Mouse (Mus musculus) forelimb bud, embryonic 11.5 days (tissue): ENCODE measurements around the gene Myom3.
"Not testable (repeated sequence)": the region's sequence is repeated elsewhere in the genome, so short reads cannot be mapped to it uniquely, and the experiment has no call there.

Experiments
- DNase-seq: peaks from one replicate; pipeline ENCODE4 v3.0.0-alpha.2; 2012; ENCODE audit warnings: low read depth, low spot score

Myom3 gene

GRCm38 (mm10) chr4:135759356-135759976 lies at the start of gene Myom3:
Myom3 (plus strand) TSS chr4:135759715.
- DNase-seq: no peak

- no peak for DNase-seq
These were observed 49.1 kb upstream of the Myom3 start for GRCm38 (mm10) chr4:135710392-135710791.

- DNase-seq: no peak
These were observed 44.7 kb upstream of the Myom3 start for GRCm38 (mm10) chr4:135714776-135715175.

- DNase-seq: not testable (repeated sequence)
These were observed 43.1 kb upstream of the Myom3 start for GRCm38 (mm10) chr4:135716438-135716837.

- no peak for DNase-seq
These were observed 36.8 kb upstream of the Myom3 start for GRCm38 (mm10) chr4:135722540-135723290.

GRCm38 (mm10) chr4:135726416-135726815 lies 33.1 kb upstream of the Myom3 start:
- no peak for DNase-seq

GRCm38 (mm10) chr4:135727817-135728216 lies 31.7 kb upstream of the Myom3 start, which contains the start of gene Il22ra1:
Il22ra1 (plus strand) TSS chr4:135728172.
- DNase-seq: no peak

- DNase-seq: no peak
These were observed 29.3 kb upstream of the Myom3 start for GRCm38 (mm10) chr4:135730204-135730603.

- no peak for DNase-seq
These were observed 28.6 kb upstream of the Myom3 start for GRCm38 (mm10) chr4:135730951-135731350.

GRCm38 (mm10) chr4:135733901-135734300 lies 25.6 kb upstream of the Myom3 start:
- no peak for DNase-seq

- DNase-seq: no peak
These were observed 22.6 kb upstream of the Myom3 start for GRCm38 (mm10) chr4:135736903-135737302.

- DNase-seq: no peak
These were observed 21.3 kb upstream of the Myom3 start for GRCm38 (mm10) chr4:135738237-135738636.

- no peak for DNase-seq
These were observed 20.4 kb upstream of the Myom3 start for GRCm38 (mm10) chr4:135739148-135739547.

- no peak for DNase-seq
These were observed 19.8 kb upstream of the Myom3 start for GRCm38 (mm10) chr4:135739672-135740071.

- no peak for DNase-seq
These were observed 16.0 kb upstream of the Myom3 start for GRCm38 (mm10) chr4:135743520-135743919.

GRCm38 (mm10) chr4:135744726-135745448 lies 14.6 kb upstream of the Myom3 start:
- no peak for DNase-seq

GRCm38 (mm10) chr4:135745613-135746012 lies 13.9 kb upstream of the Myom3 start:
- DNase-seq: no peak

- no peak for DNase-seq
These were observed 8.6 kb upstream of the Myom3 start for GRCm38 (mm10) chr4:135750896-135751295.

GRCm38 (mm10) chr4:135752106-135752778 lies 7.3 kb upstream of the Myom3 start:
- no peak for DNase-seq

GRCm38 (mm10) chr4:135752779-135753164 lies 6.7 kb upstream of the Myom3 start:
- DNase-seq: no peak

- no peak for DNase-seq
These were observed 1.2 kb upstream of the Myom3 start for GRCm38 (mm10) chr4:135758331-135758730.

GRCm38 (mm10) chr4:135758825-135759224 lies 690 bp upstream of the Myom3 start:
- no peak for DNase-seq
